Mouse (Mus musculus): ENCODE data around the gene Galnt11. TPM values are rescaled to one million over a fixed set of nuclear protein-coding genes. Genes with fewer than 3 reads are reported as not detected.

The Galnt11 gene
- polyA plus RNA-seq, 1 experiment: not detected

- H3K4me1 ChIP-seq (ENCODE audit: control insufficient read depth, insufficient read depth, low read length): no peaks in the 10 kb centered on the region
- no peak for TF ChIP-seq POLR2A (IDR thresholded peaks at IDR 0.05; ENCODE audit: insufficient read depth, low read depth, low read length)
- TF ChIP-seq CTCF (IDR thresholded peaks at IDR 0.05; ENCODE audit: insufficient read depth, low read depth, low read length): no peak
- H3K27ac ChIP-seq (ENCODE audit: insufficient read depth, low read depth, low read length): no peak overlapping the region
- no peak overlapping the region for H3K4me3 ChIP-seq (ENCODE audit: insufficient read depth, low read depth, low read length)
- WGBS: 69% methylated on average over 3 of the region's 3 CpGs
These were observed 25.3 kb downstream of the Galnt11 start for GRCm38 (mm10) chr5:25247036-25247435.

DNA sequence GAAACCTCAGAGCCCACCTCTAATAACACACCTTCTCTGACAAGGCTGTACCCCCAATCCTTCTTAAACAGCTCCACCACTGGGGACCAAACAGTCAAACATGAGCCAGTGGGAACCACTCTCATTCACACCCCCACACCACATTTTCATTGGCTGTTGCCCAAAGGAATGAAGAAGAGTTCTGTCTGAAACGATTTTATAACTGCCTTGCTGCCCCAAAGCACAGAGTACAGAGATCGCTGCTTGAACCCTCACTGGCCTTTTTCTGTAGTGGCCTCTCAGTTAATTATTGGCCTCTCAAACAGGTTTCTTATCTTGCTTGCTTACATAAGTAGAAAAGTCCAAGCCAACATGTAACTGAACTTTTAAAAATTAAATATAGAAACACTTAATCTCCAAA is 30.7 kb downstream of the Galnt11 start:
- Histone ChIP-seq H3K4me3 (ENCODE audit: insufficient read depth, low read depth, low read length) (no peak overlapping the region), H3K4me1 (ENCODE audit: control insufficient read depth, insufficient read depth, low read length) (no peaks in the 10 kb centered on the region), H3K27ac (ENCODE audit: insufficient read depth, low read depth, low read length) (no peak overlapping the region)
- TF ChIP-seq CTCF (IDR thresholded peaks at IDR 0.05; ENCODE audit: insufficient read depth, low read depth, low read length): no peak
- no peak for TF ChIP-seq POLR2A (IDR thresholded peaks at IDR 0.05; ENCODE audit: insufficient read depth, low read depth, low read length)
- WGBS: 62% methylated on average over 2 of the region's 2 CpGs

DNA sequence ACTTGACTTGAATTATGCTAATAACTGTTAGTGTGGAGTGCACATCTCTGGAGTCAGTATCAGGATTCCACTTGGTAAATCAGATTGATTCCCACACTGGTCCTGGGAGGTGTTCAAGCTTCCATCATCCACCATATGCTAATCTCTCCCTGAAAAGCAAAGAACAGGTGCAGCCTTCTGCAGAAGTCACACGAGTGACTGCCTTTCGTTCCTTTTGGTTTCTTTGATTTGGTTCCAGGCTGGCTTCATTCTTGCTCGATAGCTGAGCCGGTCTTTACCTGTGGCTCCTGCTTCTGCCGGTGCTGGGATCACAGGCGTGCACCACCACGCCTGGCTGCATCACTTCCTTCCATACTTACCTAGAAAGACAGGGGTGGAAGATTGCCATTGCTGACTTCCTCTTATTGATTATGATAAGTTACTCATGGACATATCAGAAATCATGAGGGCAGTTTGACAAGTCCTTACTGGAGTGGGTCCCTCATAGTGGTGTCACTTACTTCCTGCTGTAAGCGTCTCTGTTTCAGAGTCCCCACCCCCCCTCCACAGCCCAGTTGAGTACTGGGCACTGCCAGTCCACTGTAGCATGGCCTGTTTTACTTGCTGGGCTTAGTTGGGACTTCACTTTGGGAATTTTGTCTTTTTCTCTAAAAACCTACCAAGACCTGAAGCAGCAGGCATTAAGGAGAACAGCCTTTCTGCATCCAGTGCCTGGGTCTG is 31.3 kb downstream of the Galnt11 start:
- no peaks in the 10 kb centered on the region for H3K4me1 ChIP-seq (ENCODE audit: control insufficient read depth, insufficient read depth, low read length)
- H3K4me3 ChIP-seq (ENCODE audit: insufficient read depth, low read depth, low read length): no peak overlapping the region
- TF ChIP-seq CTCF (IDR thresholded peaks at IDR 0.05; ENCODE audit: insufficient read depth, low read depth, low read length) (no peak), POLR2A (IDR thresholded peaks at IDR 0.05; ENCODE audit: insufficient read depth, low read depth, low read length) (no peak)
- 92% methylated on average over 8 of the region's 8 CpGs for WGBS
- no peak overlapping the region for H3K27ac ChIP-seq (ENCODE audit: insufficient read depth, low read depth, low read length)

DNA sequence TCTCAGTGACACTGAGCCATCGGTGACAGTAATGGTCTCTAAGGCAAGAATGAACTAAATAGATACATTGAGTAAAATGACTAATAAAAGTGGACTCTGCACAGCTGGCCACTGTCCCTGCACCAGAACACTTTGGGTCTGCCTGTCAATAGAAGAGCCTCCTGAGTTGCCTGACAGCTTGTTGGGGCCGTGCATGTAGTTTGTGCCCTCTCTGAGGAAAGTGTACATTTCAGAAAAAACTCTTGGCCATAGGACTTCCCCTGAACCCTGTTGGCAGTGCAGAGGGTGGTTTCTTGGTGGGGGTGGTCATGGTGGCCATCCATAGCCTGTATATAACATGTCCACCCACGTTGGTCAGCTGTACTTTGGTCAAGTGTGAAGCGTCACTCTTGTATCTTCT is 32.8 kb downstream of the Galnt11 start:
- no peaks in the 10 kb centered on the region for H3K4me1 ChIP-seq (ENCODE audit: control insufficient read depth, insufficient read depth, low read length)
- H3K27ac ChIP-seq (ENCODE audit: insufficient read depth, low read depth, low read length): no peak overlapping the region
- no peak overlapping the region for H3K4me3 ChIP-seq (ENCODE audit: insufficient read depth, low read depth, low read length)
- 94% methylated on average over 4 of the region's 4 CpGs for WGBS
- TF ChIP-seq CTCF (IDR thresholded peaks at IDR 0.05; ENCODE audit: insufficient read depth, low read depth, low read length): no peak
- no peak for TF ChIP-seq POLR2A (IDR thresholded peaks at IDR 0.05; ENCODE audit: insufficient read depth, low read depth, low read length)

- WGBS: 80% methylated on average over 2 of the region's 2 CpGs
- H3K4me1 ChIP-seq (ENCODE audit: control insufficient read depth, insufficient read depth, low read length): no peaks in the 10 kb centered on the region
- no peak for TF ChIP-seq POLR2A (IDR thresholded peaks at IDR 0.05; ENCODE audit: insufficient read depth, low read depth, low read length)
- TF ChIP-seq CTCF (IDR thresholded peaks at IDR 0.05; ENCODE audit: insufficient read depth, low read depth, low read length): no peak
- no peak overlapping the region for H3K27ac ChIP-seq (ENCODE audit: insufficient read depth, low read depth, low read length)
- no peak overlapping the region for H3K4me3 ChIP-seq (ENCODE audit: insufficient read depth, low read depth, low read length)
These were observed 35.0 kb downstream of the Galnt11 start for GRCm38 (mm10) chr5:25256686-25257085.

- Histone ChIP-seq H3K27ac (ENCODE audit: insufficient read depth, low read depth, low read length) (no peak overlapping the region), H3K4me1 (ENCODE audit: control insufficient read depth, insufficient read depth, low read length) (no peaks in the 10 kb centered on the region), H3K4me3 (ENCODE audit: insufficient read depth, low read depth, low read length) (no peak overlapping the region)
- 87% methylated on average over 6 of the region's 6 CpGs for WGBS
- TF ChIP-seq CTCF (IDR thresholded peaks at IDR 0.05; ENCODE audit: insufficient read depth, low read depth, low read length) (no peak), POLR2A (IDR thresholded peaks at IDR 0.05; ENCODE audit: insufficient read depth, low read depth, low read length) (no peak)
These were observed 39.7 kb downstream of the Galnt11 start for GRCm38 (mm10) chr5:25261452-25261851.

DNA sequence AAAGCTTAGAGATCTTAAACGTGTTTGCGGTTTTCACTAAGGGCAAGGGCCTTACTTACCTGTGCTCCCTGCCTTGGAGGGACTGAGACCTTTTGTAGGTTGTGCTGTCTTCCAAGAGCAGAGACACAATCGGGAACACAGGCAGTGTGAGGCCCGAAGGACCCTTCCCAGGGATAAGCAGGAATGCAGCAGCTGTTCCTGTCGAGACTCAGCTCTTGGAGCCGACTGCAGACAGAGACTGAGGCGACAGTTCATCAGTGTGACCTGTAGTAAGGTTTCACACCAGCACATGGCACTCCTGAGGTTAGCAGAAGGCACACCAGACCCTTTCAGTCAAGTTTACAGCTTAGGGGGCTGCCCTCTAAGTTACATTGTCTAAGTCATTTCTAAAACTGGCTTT is 40.6 kb downstream of the Galnt11 start:
- H3K4me1 ChIP-seq (ENCODE audit: control insufficient read depth, insufficient read depth, low read length): no peaks in the 10 kb centered on the region
- TF ChIP-seq POLR2A (IDR thresholded peaks at IDR 0.05; ENCODE audit: insufficient read depth, low read depth, low read length) (no peak), CTCF (IDR thresholded peaks at IDR 0.05; ENCODE audit: insufficient read depth, low read depth, low read length) (no peak)
- no peak overlapping the region for H3K4me3 ChIP-seq (ENCODE audit: insufficient read depth, low read depth, low read length)
- no peak overlapping the region for H3K27ac ChIP-seq (ENCODE audit: insufficient read depth, low read depth, low read length)
- 85% methylated on average over 7 of the region's 7 CpGs for WGBS

- Histone ChIP-seq H3K4me3 (ENCODE audit: insufficient read depth, low read depth, low read length) (no peak overlapping the region), H3K4me1 (ENCODE audit: control insufficient read depth, insufficient read depth, low read length) (no peaks in the 10 kb centered on the region), H3K27ac (ENCODE audit: insufficient read depth, low read depth, low read length) (no peak overlapping the region)
- no peak for TF ChIP-seq CTCF (IDR thresholded peaks at IDR 0.05; ENCODE audit: insufficient read depth, low read depth, low read length)
- no peak for TF ChIP-seq POLR2A (IDR thresholded peaks at IDR 0.05; ENCODE audit: insufficient read depth, low read depth, low read length)
- 97% methylated on average over 4 of the region's 4 CpGs for WGBS
These were observed 46.7 kb downstream of the Galnt11 start for GRCm38 (mm10) chr5:25268258-25268888.

GRCm38 (mm10) chr5:25275629-25276028 is 53.9 kb downstream of the Galnt11 start:
- H3K4me1 ChIP-seq (ENCODE audit: control insufficient read depth, insufficient read depth, low read length): no peaks in the 10 kb centered on the region
- WGBS: 92% methylated on average over 10 of the region's 10 CpGs
- no peak overlapping the region for H3K4me3 ChIP-seq (ENCODE audit: insufficient read depth, low read depth, low read length)
- no peak for TF ChIP-seq POLR2A (IDR thresholded peaks at IDR 0.05; ENCODE audit: insufficient read depth, low read depth, low read length)
- no peak for TF ChIP-seq CTCF (IDR thresholded peaks at IDR 0.05; ENCODE audit: insufficient read depth, low read depth, low read length)
- no peak overlapping the region for H3K27ac ChIP-seq (ENCODE audit: insufficient read depth, low read depth, low read length)
